8 mouse cellular contexts compared by ENCODE assay signal in genomic region chrX:53369534-53370365, GRCm38 (mm10). TPM values are rescaled to one million over a fixed set of nuclear protein-coding genes. Genes with fewer than 3 reads are reported as not detected.
DNase-seq lines count a peak whose midpoint lies in the region; ATAC-seq and TF ChIP-seq lines count a peak whose summit lies in the region.

No protein-coding gene starts in this region.

- peak overlapping the region; percentile 89 for H3K27ac ChIP-seq in layer of hippocampus, adult 2 months
- peak overlapping the region; percentile 82 for H3K27ac ChIP-seq in forebrain, embryonic 14.5 days (ENCODE audit: low read depth, low read length)
- peak overlapping the region; percentile 93 for H3K27ac ChIP-seq in hindbrain, embryonic 10.5 days
- peak overlapping the region; percentile 72 for H3K27ac ChIP-seq in limb, embryonic 13.5 days
- H3K27ac ChIP-seq in midbrain, embryonic 12.5 days (replicated peaks) = peak overlapping the region; percentile 87

- no peak for TF ChIP-seq CTCF in layer of hippocampus, adult 2 months (conservative IDR thresholded peaks at IDR 0.05)

- ATAC-seq in cerebellum, adult (ENCODE audit: insufficient number of reproducible peaks, low FRiP score, low TSS enrichment) = peak; percentile 71
- ATAC-seq in forebrain, embryonic 14.5 days = peak; percentile 79
- peak; percentile 74 for ATAC-seq in limb, embryonic 13.5 days (ENCODE audit: low FRiP score, low read depth)
- peak; percentile 86 for ATAC-seq in midbrain, embryonic 12.5 days (ENCODE audit: low FRiP score, low read depth)

- peak overlapping the region; percentile 79 for H3K9ac ChIP-seq in forebrain, embryonic 14.5 days (ENCODE audit: low read length)
- peak overlapping the region; percentile 78 for H3K9ac ChIP-seq in limb, embryonic 13.5 days
- peak overlapping the region; percentile 66 for H3K9ac ChIP-seq in midbrain, embryonic 12.5 days (replicated peaks)

- peak overlapping the region; percentile 56 for H3K4me2 ChIP-seq in forebrain, embryonic 14.5 days (ENCODE audit: low read length)
- peak overlapping the region; percentile 67 for H3K4me2 ChIP-seq in limb, embryonic 13.5 days (replicated peaks)
- H3K4me2 ChIP-seq in midbrain, embryonic 12.5 days (replicated peaks) = peak overlapping the region; percentile 56

- H3K4me3 ChIP-seq in layer of hippocampus, adult 2 months = peak overlapping the region; percentile 75
- peak overlapping the region; percentile 51 for H3K4me3 ChIP-seq in forebrain, embryonic 14.5 days (ENCODE audit: low read depth, low read length)
- peak overlapping the region; percentile 66 for H3K4me3 ChIP-seq in hindbrain, embryonic 10.5 days
- peak overlapping the region; percentile 62 for H3K4me3 ChIP-seq in limb, embryonic 13.5 days
- H3K4me3 ChIP-seq in midbrain, embryonic 12.5 days = peak overlapping the region; percentile 57

- H3K9me3 ChIP-seq in forebrain, embryonic 14.5 days (replicated peaks; ENCODE audit: control insufficient read depth, low read length) = no peaks in the 10 kb centered on the region
- no peaks in the 10 kb centered on the region for H3K9me3 ChIP-seq in hindbrain, embryonic 10.5 days
- H3K9me3 ChIP-seq in limb, embryonic 13.5 days = no peaks in the 10 kb centered on the region
- no peaks in the 10 kb centered on the region for H3K9me3 ChIP-seq in midbrain, embryonic 12.5 days

- no peaks in the 10 kb centered on the region for H3K27me3 ChIP-seq in forebrain, embryonic 14.5 days (replicated peaks; ENCODE audit: control insufficient read depth, insufficient read depth, low read length)
- H3K27me3 ChIP-seq in hindbrain, embryonic 10.5 days (ENCODE audit: insufficient read depth, poor library complexity, severe bottlenecking) = no peaks in the 10 kb centered on the region
- no peaks in the 10 kb centered on the region for H3K27me3 ChIP-seq in limb, embryonic 13.5 days
- no peaks in the 10 kb centered on the region for H3K27me3 ChIP-seq in midbrain, embryonic 12.5 days

- no peak for DNase-seq in layer of hippocampus, adult 2 months (ENCODE audit: low spot score in 2 of 2)
- no peak for DNase-seq in layer of hippocampus, postnatal 14 days (ENCODE audit: low spot score in 2 of 2)
- DNase-seq in forebrain, embryonic 14.5 days (ENCODE audit: low spot score) = peak; percentile 24
- DNase-seq in hindbrain, embryonic 10.5 days (ENCODE audit: low spot score) = peak; percentile 20
- DNase-seq in spleen, postnatal 4 days (ENCODE audit: low spot score in 2 of 2) = peak; percentile 58 to 69

- 34% methylated on average over 25 of the region's 25 CpGs for WGBS in forebrain, embryonic 14.5 days
- WGBS in hindbrain, embryonic 10.5 days = 18% methylated on average over 25 of the region's 25 CpGs
- WGBS in limb, embryonic 13.5 days = 15% methylated on average over 25 of the region's 25 CpGs
- 23% methylated on average over 25 of the region's 25 CpGs for WGBS in midbrain, embryonic 12.5 days

- no peaks in the 10 kb centered on the region for H3K4me1 ChIP-seq in forebrain, embryonic 14.5 days (ENCODE audit: control insufficient read depth, insufficient read depth, low read length)
- 0 out of 2 replicates have a peak, but pooled peaks cover 8% of the 10 kb centered on the region for H3K4me1 ChIP-seq in hindbrain, embryonic 10.5 days (replicated peaks)
- 0 out of 2 replicates have a peak, but pooled peaks cover 3% of the 10 kb centered on the region for H3K4me1 ChIP-seq in limb, embryonic 13.5 days
- no peaks in the 10 kb centered on the region for H3K4me1 ChIP-seq in midbrain, embryonic 12.5 days

- H3K36me3 ChIP-seq in forebrain, embryonic 14.5 days (ENCODE audit: control insufficient read depth, insufficient read depth, low read length) = no peaks in the 10 kb centered on the region
- H3K36me3 ChIP-seq in hindbrain, embryonic 10.5 days = no peaks in the 10 kb centered on the region
- H3K36me3 ChIP-seq in limb, embryonic 13.5 days = no peaks in the 10 kb centered on the region
- no peaks in the 10 kb centered on the region for H3K36me3 ChIP-seq in midbrain, embryonic 12.5 days

RNA-seq across cellular contexts. Expression of gene Mospd1, which starts 0.6 kb away (rescaled TPM):
- total RNA-seq in layer of hippocampus, adult 2 months (2021) = 10 to 100 TPM in 1 of 2 experiments, 1 to 10 TPM in 1; 9.7 to 12.4 TPM
- total RNA-seq in layer of hippocampus, postnatal 14 days (2021) = 10 to 100 TPM; 13.5 to 17.1 TPM
- polyA plus RNA-seq in forebrain, embryonic 14.5 days (2014; fragmentation: Nextera tagmentation; extraction: Ambion mirVana) = 71.0 and 71.7 TPM in 2 replicates
- 42.5 and 49.3 TPM in 2 replicates for polyA plus RNA-seq in hindbrain, embryonic 10.5 days (2016; fragmentation: Nextera tagmentation; extraction: Ambion mirVana)
- polyA plus RNA-seq in limb, embryonic 13.5 days (2015; fragmentation: Nextera tagmentation; extraction: Ambion mirVana) = 55.5 and 57.4 TPM in 2 replicates
- 53.4 and 57.3 TPM in 2 replicates for polyA plus RNA-seq in midbrain, embryonic 12.5 days (2016; fragmentation: Nextera tagmentation; extraction: Ambion mirVana)

Comparison
In these comparisons a context has a peak if more than half of its experiments do, and no peak if none do; other contexts are left out.
1. DNase-seq: peak in forebrain, embryonic 14.5 days (single experiment), hindbrain, embryonic 10.5 days (single experiment) and spleen, postnatal 4 days (2 of 2); none in layer of hippocampus, adult 2 months (0 of 2) and layer of hippocampus, postnatal 14 days (0 of 2).
2. Peak in every context shown above with its lines, with median percentiles within 50 percentile points of each other: H3K27ac ChIP-seq, H3K4me3 ChIP-seq, ATAC-seq, H3K4me2 ChIP-seq and H3K9ac ChIP-seq.